Mouse (Mus musculus) urinary bladder, adult 2 months (tissue): ENCODE measurements around the gene Rnf11. TPM values are rescaled to one million over a fixed set of nuclear protein-coding genes. Genes with fewer than 3 reads are reported as not detected.
A peak's percentile ranks its signal among the peaks of the same experiment; 100 is the strongest.

Source experiments
- DNase-seq: peaks from one replicate; pipeline ENCODE4 v3.0.0; 2022; ENCODE audit warnings: low spot score
- polyA plus RNA-seq: library from polyadenylated mRNA; depleted of rRNA; stranded (reverse); fragments of >200 nt; gene quantifications from 2 replicates; pipeline ENCODE4 v1.2.3, GENCODE M21; 2012; rRNA removed

The Rnf11 gene
- 72.9 and 75.3 TPM in 2 replicates for polyA plus RNA-seq

DNA sequence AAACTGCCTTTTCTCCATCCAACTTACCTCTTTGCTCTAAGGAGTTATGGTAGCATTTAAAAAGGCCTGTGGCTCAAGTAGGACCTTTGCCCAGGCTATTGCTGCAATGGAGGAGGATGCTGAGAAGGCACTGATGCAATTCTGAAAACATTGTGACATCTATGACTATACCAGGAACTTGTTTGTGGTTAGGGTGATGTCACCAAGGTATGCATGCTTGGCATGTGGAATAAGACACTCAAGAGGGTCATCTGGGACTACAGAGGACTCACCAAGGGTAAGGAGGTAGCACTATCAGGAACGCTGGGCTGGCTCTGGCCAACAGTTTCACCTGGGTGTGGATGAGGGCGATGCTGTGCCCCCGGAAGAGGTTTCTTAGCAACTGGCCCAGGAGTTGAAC, at the start of gene Rnf11:
TSS of gene Rnf11 (minus strand) at position 108 of the 400 bp plus-strand sequence.
- no peak for DNase-seq

GRCm38 (mm10) chr4:109531111-109531510, 46.6 kb upstream of the Rnf11 start, which contains the start of gene 4930522H14Rik:
4930522H14Rik (minus strand) TSS chr4:109531297.
- DNase-seq: no peak

DNA sequence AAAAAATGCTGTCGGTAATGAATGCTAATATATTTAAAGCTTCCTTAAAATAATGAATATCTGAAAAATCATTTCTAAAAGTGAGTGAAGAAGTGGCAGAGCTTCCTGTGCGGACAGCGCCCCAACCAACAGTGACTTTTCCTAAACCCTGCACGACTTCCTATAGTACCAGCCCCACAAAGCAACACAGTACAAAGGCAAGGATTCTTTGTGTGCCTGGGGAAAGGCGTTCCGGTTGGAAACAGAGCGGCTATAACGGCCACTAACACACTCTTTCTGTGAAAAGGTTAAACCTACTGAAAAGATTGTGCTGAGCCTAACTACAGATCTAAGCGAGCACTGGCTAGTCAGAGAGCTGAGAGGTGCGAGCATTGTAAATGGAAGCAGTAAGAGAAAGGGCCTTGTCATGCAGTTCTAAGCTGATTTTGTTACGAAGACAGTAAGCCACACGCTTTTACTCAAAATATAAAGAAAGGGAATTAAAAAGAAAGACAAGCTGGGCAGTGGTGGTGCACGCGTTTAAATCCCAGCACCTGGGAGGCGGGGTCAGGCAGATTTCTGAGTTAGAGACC, 45.8 kb upstream of the Rnf11 start:
- DNase-seq: no peak

- no peak for DNase-seq
Measured at GRCm38 (mm10) chr4:109504885-109505284, 20.4 kb upstream of the Rnf11 start.

- DNase-seq: no peak
Measured at GRCm38 (mm10) chr4:109498476-109498875, 13.9 kb upstream of the Rnf11 start.

GRCm38 (mm10) chr4:109493581-109493980, 9.1 kb upstream of the Rnf11 start:
- no peak for DNase-seq

DNA sequence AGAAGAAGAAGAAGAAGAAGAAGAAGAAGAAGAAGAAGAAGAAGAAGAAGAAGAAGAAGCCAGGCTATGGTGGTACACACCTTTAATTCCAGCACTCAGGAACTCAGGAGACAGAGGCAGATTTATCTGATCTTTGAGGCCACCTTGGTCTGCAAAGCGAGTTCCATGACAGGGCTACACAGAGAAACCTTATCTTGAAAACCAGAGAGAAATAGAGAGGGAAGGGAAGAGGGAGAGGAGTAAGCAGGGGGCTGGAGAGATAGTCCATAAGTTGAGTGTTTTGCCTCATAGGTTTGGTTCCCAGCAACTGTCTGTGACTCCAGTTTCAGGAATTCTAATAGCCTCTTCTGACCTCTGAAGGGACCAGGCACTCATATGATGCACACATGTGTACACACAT, 4.3 kb upstream of the Rnf11 start:
- DNase-seq: no peak

DNA sequence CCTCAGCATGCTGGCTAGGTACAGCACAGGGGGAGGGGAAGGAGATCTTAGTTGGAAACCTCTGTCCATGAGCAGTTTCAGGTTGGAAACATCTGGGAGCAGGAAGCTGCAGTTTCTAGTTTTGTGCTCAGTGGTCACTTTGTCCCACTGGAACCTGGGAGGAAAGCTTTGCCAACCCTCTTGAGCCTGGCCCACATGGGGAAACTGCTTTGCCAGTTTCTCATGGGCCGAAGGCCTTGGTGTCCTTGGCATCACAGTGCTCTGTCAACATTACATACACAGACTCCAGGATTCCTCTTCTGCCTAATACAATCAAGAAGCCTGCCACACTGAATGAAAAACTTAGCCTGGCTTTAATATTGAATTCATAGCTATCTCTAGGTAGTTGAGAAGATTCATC, 1.8 kb downstream of the Rnf11 start:
- no peak for DNase-seq

GRCm38 (mm10) chr4:109481424-109481823, 3.1 kb downstream of the Rnf11 start:
- no peak for DNase-seq

GRCm38 (mm10) chr4:109477454-109477853, 7.1 kb downstream of the Rnf11 start:
- DNase-seq: no peak

DNA sequence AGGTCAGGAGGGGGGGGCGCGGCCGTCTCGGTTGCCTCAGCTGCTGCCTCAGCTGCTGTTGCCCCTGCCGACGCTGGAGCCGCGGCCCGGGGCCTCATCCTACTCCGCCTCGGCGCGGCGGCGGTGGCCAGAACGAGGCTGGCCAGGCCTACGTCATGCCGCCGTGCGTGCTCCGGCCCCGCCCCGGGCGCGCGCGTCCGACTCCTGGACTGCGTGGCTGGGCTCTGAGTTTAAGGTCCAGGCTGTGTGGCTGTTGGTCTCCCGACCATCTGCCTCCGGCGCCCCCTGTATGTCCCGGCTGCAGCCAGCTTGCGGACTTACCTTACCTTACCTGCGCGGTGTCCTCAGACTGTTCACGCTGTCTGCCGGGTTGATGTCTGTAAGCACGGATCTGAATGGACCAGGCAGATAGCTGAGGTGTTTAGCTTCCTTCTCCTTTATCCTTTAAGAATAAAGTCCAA, 7.9 kb downstream of the Rnf11 start:
- DNase-seq: peak; percentile 90

GRCm38 (mm10) chr4:109475577-109476553, 8.7 kb downstream of the Rnf11 start:
- peak; percentile 61 for DNase-seq

DNA sequence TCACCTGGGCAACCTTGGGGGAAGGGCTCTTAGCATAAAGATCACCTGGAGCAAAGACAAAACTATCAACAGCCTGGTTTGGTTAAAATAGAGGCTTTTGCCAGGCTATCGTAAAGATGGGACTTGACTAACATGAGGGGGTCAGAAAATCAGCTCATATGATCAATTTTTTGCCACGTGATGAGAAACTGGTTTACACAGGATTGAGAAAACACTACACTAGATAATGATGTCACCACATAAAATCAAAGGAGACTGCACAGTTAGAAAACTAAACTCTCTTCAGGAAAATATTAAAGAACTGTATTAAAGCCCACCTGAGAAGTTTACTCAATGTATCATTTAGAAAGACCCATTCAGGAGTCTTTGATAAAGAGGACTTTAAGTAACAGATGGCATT, 9.4 kb downstream of the Rnf11 start:
- no peak for DNase-seq

- DNase-seq: no peak
Measured at GRCm38 (mm10) chr4:109472566-109472965, 12.0 kb downstream of the Rnf11 start.

DNA sequence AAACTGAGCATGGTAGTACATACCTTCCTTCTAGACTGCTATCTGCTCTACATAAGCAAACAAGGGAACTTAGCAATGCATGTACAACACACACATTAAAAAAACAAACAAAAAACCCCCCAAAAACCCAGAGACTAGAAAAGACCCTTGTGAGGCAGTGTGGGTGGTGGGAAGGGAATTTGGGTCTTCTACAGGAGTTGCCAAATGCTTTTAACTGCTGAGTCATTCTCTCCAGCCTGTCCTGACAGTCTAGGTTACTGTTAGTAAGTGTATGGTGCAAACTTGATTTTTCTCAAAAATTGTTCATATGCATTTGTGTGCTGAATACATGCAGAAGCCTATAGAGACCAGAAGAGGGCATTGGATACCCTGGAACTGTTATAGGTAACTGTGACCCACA, 12.9 kb downstream of the Rnf11 start:
- DNase-seq: no peak

DNA sequence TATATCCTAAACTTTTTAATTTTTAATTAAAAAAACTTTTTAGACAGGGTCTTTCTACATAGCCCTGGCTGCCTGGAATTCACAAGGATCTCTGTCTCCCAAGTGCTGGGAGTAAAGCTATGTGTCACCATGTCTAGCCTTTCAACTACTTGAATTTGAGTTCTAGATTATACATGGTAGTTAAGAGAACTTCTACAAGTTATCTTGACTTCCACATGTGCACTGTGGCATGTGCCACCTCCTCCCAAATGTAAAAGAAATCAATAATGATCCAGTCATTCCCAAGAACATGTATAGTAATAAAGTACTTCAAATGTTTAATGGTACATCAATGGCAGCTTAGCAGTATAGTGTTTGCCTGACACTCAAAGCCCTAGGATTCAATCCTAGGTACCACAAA, 16.8 kb downstream of the Rnf11 start:
- no peak for DNase-seq

DNA sequence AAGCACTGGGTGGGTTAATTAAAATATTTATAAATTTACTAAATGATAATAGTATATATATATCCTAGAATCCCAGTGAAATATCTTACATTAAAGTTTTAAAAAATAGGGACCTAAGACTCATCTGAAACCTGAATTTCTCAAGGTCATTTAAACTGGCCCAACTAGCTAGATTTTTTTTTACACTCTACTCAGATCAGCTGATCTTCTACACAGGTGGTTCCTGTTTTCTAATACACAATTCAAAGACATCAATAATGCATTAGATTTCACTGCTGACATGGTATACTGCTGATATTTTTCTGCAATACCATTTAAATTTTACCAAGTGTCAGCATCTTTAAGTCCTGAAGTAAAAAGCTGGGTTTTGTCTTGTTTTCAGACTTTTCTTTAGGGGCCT, 20.6 kb downstream of the Rnf11 start:
- DNase-seq: no peak

GRCm38 (mm10) chr4:109460421-109461179, 23.9 kb downstream of the Rnf11 start:
- no peak for DNase-seq

GRCm38 (mm10) chr4:109456821-109457220, 27.7 kb downstream of the Rnf11 start:
- DNase-seq: no peak

GRCm38 (mm10) chr4:109448531-109448930, 36.0 kb downstream of the Rnf11 start:
- DNase-seq: no peak

DNA sequence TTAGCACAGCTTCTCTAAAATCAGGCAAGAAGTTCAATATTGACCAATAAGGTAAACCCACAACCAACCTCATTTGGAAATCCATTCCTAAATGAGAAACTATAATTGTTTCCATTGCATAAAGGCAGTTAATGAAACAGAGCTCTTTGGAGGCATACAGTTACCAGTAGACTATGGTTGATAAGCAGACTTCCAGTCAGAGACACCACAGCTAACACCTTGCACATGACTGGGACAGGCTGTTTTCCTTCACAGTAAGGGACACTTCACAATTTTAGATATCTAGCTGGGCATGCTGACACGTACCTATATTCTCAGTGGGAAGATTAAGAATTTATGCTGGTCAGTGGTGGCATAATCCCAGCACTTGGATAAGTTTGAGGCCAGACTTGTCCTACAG, 38.6 kb downstream of the Rnf11 start:
- no peak for DNase-seq

DNA sequence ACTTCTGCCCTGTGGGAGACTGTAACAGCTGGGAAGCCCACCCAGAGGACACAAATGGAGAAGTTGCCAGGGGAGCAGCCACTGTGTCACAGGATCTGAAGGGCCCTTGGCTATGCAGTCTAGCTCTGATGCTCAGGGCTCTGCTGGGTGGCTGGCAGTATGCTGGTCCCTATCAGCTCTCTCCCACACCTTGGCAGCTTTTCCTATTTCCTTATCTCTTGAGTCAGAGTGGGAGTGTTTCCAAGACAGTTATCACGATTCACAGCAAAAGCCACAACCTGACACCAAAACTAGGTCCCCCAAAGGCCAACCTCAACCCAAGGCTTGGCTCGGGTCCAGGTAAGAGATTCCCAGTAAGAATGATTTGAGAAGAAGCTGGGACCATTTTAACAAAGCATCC, 39.1 kb downstream of the Rnf11 start:
- no peak for DNase-seq
